Mouse (Mus musculus) left cerebral cortex, postnatal 25 days (tissue): ENCODE results near the gene Gcsh. TPM values are rescaled to one million over a fixed set of nuclear protein-coding genes. Genes with fewer than 3 reads are reported as not detected.

ENCODE experiments used
- DNase-seq, 2 experiments: peaks; one replicate each; pipeline ENCODE4 v3.0.0; 2022; ENCODE audit warnings: low spot score in 2 of 2, mixed read lengths in 1 of 2
- intact Hi-C: fragments of 180-260 bp; cut with DNase I; formaldehyde crosslinking; loops from one replicate; pipeline ENCODE4 v1.15.1; 2025
- total RNA-seq, 2 experiments: library from RNA; stranded (reverse); gene quantifications; 2 replicates each; pipeline ENCODE4 v1.2.3; 2021

The Gcsh gene
- 10 to 100 TPM; 35.3 to 39.1 TPM for total RNA-seq

DNA sequence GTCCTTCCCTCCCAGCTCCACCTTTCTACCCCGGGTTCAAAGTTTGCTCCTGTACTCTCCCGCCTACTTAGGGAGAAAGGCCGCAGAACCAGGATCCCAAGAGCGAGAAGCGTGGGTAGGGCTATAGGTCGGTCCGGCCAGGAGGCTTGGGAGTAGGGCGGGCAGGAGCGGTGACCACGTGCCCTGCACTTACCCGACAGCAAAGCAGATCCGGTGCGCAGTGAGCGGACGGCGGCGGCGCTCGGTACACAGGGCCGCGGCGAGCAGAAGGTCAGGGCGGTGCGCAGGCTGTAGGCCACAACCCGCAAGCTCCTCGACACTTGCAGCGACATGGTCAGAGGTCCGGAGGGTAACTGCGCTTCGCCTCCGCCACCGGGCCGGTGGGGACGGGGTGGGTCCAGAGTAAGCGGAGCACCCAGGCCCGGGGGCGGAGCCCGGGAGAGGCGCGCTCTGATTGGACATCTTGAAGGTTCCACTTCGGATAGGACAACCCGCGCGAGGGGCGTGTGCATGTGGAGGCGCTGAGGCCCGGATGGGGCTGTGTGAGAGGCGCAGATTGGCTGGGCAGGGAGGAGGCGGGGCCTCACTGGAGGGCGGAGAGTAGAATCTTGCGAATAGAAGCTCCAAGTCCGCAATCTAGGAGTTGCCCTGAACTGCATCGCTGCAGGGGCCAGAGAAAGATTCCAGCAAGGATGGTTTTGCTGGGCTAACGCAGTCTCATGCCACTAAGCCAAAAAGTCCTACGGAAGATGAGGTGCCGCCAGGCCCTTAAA is at the start of gene Gcsh:
Gene Gcsh, minus strand, starts transcription at position 443 of the 773 bp plus-strand sequence.
- intact Hi-C loops = loop anchor here (1.0 to 5.0 kb wide), 2 partner anchors 14 to 71 kb away; partner anchors contain the start of genes Cenpn and Cmc2
- DNase-seq = peak; percentile 96 to 99

DNA sequence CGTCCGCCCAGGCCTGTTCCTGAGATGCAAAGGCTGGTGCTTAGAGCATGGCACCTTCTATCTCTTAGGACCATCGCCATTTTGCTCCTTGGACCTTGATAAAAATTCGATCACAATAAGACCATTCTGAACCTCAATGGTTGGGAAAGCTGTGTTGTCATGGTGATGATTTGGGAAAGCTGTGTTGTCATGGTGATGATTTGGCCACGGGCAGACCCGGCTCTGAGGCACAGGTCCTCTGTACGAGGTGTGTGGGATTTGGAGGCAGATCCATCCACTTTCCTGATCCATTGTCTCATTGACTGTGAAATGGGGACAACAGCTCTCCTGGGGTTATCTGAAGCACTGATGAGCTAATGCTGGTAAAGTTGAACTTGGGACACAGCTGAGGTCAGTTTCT is 46.5 kb upstream of the Gcsh start:
- DNase-seq = no peak
- intact Hi-C loops = no loop called here

DNA sequence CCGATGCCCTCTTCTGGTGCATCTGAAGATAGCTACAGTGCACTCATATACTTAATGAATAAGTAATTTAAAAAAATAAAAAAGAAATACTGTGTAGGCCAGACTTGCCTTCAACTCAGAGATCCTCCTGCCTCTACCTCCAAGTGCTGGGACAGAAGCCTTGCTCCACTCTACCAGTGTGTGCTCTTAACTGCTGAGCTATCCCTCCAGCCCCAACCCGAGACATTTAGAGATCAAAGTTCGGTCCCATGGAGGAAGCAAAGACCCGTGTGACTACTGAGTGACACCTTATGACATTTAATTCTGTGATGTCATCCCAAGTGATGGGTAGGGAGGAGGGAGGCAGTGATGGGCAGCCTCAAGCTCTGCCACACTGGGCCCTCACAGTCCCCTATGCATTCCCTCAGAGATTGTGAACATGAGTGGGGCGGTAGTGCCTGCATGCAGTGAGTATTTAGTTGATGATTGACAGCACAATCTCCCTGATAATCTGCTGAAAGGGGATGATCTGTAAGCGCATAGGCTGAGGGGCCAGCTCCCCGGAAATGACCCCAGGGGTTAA is 44.1 kb upstream of the Gcsh start:
- no peak for DNase-seq
- intact Hi-C loops = no loop called here

DNA sequence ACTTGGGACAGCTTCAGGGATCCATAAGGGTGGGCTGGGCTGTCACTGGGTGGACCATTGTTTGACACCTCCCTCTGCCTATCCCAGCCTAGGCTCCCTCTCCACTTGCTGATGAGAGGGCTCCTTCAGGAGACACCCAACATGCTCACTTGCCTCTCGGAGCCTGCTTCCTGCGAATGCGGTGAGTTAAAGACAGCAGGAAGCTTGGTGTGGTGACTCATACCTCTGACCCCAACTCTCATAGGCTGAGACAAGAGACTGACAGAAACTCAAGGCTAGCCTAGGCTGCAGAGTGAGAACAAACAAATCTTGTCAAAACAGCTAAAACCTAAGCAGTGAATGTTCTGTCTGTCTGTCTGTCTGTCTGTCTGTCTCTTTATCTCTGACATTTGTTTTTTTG is 40.1 kb upstream of the Gcsh start:
- DNase-seq = no peak
- intact Hi-C loops = no loop called here

DNA sequence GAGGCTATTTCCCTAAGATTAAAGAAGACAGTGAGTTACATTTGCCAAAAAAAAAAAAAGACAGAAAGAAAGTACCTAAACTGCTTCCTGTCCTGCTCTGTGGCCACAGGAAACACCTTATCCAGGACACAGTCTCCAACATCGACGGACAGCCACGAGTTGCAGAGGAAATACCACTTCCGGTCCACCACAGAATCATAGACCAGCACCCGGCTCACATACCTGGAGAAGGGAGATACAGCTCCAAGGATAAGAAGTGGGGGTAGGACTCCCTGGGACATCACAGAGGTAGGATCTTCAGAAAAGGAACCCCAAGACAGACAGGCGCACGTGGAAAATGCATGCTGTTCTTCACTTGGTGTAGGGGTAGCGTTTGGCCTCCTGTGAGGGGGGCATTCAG is 39.3 kb upstream of the Gcsh start:
- intact Hi-C loops = no loop called here

DNA sequence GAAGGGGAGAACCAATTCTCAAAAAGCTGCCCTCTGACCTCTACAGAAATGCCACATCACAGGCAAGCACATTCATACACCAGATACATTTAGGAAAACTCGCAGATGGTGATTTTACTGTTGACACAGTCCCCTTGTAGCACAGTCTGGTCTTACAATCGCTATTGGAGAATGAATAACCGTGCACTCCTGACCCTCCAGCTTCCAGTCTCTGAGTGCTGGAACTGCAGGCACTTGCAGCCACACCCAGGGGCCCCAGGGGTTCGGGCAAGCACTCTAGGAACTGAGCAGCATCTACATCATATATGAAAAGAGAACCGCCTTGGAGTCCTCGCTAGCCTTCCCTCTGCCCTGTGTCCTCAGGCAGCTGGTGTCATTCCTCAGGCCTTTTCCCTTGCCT is 38.1 kb upstream of the Gcsh start:
- no peak for DNase-seq
- intact Hi-C loops = no loop called here

More for the DNA sequence above, 39.3 kb upstream of the Gcsh start:
- DNase-seq = no peak

DNA sequence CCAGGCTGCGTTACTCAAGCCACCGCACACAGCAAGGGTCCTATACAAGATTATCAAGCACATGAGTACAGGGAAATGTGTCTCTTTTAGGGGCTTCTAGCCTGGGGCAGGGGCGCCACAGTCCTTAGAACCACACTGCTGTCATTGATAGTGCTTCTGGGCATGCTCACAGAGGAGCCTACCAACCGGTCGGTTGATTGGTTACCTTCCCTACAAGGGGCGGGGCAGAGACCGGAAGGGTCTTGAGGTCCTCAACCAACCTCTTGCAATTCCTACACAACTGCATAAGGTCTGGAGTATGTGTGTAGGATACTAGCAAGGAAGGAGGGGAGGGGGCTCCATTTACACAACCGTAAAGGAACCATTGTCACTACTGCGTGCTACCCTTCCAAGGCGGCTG is 35.3 kb upstream of the Gcsh start:
- intact Hi-C loops = no loop called here
- no peak for DNase-seq

DNA sequence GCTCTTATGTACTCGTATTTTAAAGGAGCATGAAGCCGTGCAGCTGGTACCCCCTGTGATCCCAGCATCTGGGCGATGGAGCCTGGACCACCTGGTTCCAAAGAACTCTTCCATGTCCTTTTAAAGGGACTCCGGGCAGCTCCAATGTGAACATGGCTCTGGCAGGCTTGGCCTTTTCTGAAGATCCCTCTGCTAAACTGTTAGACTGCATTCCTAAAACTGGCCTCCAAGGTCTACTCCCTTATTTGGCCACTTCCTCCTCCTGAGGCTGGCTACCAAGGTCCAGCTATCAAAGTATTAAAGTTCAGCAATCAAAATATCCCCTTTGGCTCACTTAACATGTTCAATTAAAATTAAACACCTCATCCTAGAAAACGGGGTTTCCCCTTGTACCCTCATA is 34.3 kb upstream of the Gcsh start:
- intact Hi-C loops = no loop called here
- no peak for DNase-seq

DNA sequence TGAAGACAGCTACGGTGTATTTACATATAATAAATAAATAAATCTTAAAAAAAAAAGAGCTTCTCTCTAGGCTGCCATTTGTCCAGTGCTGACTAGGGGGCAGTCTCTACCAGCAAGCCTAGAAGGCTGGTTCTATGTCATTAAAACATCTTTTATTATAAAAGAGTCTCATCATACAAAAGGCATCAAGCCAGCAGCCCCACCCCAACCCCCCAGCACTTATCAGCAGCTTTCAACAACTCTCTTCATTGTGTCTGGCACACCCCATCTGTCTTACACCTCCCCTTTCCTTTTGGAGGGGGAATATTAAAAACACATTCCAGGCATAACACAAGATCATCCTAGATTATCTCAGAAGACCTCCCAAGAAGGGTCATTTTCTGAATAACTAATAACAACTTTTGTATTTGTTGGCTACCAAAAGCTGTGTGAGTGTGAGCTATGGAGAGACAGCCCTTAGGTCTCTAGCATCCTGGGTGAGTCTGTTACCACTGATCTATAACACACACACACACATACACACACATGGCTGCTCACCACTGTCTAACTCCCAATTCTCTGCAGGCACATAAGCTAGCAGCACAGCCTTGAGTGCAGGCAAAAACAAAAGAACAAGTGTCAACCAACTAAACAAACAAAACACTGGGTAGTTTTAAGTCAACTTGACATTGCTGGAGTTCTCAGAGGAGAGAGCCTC is 29.1 kb upstream of the Gcsh start:
- intact Hi-C loops = no loop called here
- DNase-seq = no peak

DNA sequence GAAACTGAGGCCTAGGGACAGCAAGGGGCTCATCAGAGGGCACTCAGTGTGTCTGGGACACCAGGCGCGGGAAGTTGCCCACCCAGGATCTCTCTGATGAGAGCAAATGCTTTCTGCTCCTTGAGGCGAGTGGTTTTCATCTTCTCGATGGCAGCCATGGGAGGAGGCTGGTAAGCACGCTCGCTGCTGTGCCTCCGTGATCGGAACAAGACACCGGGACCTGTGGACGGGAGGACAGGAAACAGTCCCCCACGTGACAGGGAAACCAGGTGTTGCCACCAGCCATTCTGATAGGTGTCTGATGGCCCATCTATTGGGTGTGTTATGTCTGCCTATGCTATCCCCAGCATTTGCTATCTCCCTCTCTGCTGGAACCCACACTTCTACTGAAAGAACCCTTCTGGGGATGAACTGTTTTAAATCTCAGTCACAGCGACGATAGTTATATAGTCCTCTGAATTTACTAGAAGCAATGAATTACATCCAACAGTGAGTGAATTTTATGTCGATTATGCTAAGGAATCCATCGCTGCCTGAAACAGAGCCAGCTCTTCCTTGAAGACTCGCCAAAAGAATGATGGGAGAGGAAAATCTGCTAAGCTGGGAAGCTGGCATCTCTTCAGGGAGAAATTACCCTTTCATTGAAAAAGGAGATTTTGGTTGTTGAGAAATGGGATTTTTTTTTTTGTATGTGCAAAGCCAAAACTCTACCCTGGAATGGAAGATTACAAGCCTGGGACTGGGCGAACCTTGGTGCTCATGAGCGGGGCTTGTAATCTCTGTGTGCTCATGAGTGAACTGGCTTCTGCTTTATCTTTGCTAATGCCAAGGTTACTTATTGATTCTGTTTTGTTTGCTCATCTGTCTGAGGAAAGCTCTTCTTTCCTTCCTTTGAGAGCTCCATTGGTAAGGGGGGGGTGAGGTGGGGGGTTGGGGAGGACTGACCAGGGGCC is 26.3 kb upstream of the Gcsh start:
- intact Hi-C loops = no loop called here
- DNase-seq = peak; percentile 34 to 84

DNA sequence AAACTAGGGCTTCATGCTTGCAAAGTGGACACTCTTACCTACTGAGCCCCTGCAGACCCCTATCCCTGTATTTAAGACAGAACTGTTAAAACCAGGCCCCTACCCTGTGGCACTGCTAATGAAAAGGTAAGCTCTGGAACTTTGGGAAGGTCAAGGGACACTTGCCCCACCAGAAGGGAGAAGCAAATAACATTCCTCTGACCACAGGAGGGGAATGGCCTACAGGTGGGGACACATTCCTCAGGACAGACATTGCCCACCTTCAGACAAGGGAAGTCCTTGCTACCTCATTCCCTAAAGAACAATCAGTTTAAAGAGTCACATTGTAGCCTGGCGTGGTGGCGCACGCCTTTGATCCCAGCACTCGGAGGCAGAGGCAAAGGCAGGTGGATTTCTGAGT is 24.6 kb upstream of the Gcsh start:
- no peak for DNase-seq
- intact Hi-C loops = no loop called here

DNA sequence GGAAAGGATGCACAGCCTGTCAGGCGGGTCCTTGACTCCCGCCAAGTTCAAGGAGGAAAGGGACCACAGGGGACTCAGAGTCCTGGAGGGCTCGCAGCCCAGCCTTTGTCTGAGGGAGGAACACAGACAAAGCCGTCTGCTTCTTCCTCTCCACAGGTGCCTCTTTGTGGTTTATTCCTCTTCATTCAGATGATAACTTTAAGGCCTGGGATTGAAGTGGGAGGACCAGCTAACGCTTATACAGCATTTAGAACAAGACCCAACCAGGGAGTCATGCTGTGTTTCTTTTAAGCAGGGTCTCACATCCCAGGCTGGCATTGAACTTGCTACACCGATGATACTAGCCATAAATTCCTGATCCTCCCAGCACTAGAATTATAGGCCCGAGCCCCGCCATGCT is 23.7 kb upstream of the Gcsh start:
- DNase-seq = no peak
- intact Hi-C loops = no loop called here

DNA sequence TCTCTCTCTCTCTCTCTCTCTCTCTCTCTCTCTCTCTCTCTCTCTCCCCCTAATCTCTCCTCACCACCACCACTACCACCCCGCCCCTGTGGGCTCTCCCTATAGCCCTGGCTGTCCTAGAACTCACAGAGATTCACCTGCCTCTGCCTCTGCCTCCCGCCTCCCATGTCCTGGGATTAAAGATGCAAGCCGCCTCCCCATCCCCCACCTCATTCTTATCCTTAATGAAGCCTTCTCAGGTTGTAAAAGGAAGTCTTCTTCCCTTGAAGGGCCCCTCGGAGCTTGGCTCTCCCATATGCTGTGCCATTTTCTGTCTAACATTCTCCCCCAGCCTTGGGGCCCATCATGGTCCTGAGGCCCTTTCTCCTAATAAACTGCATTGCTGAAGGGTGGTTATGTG is 22.3 kb upstream of the Gcsh start:
- intact Hi-C loops = no loop called here
- DNase-seq = no peak

DNA sequence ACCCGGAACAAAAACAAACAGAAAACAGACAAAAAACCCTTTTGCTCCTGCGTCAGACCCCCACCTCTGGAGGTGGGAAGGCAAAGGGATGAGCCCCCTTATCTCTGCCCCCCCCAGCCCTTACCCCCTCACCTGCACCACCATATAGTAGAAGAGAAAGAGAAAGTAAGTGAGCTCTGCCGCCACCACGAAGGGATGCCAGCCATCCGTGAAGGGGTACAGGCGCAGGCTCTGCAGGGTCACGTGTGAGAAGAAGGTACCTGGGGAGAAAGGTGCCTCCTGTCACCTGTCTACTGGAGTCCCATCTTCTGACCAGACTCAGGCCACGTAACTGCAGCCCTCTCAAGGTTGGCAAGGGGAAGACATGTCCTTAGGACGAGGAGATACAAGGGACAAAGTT is 18.0 kb upstream of the Gcsh start:
- intact Hi-C loops = no loop called here
- DNase-seq = no peak

DNA sequence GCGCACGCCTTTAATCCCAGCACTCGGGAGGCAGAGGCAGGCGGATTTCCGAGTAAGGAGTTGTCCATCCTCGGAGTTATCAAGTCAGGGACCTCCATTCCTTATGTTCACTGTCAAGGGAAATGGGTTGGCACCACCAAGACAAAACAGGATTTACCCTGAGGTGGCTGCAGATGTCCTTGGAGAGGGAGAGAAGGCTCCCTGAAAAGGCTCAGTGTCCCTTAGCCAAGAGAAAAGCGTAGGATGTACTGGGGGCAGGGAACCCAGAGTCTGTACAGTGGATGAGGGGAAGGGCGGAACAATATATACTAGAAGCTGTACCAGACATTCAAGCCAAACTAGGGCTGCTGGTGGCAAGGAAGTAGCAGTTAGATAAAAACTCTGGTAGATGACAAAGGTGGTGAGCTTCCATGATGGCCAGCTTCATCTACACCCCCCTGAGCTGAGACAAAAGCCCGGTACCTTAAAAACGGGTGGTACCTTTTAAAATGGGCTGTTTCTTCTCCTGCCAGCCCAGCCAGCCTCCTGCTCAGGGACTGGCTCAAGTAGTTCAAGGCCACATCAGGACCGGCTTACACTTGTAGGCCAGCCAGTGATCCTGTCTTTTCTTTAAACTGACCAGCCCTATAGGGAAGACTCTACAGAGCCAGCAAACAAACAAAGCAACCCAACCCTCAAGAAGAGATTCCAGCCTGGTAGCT is 829 bp upstream of the Gcsh start:
- intact Hi-C loops = loop anchor here (5.0 kb wide), 1 partner anchor 72 kb away; the partner anchor contains the start of genes Cenpn and Cmc2

DNA sequence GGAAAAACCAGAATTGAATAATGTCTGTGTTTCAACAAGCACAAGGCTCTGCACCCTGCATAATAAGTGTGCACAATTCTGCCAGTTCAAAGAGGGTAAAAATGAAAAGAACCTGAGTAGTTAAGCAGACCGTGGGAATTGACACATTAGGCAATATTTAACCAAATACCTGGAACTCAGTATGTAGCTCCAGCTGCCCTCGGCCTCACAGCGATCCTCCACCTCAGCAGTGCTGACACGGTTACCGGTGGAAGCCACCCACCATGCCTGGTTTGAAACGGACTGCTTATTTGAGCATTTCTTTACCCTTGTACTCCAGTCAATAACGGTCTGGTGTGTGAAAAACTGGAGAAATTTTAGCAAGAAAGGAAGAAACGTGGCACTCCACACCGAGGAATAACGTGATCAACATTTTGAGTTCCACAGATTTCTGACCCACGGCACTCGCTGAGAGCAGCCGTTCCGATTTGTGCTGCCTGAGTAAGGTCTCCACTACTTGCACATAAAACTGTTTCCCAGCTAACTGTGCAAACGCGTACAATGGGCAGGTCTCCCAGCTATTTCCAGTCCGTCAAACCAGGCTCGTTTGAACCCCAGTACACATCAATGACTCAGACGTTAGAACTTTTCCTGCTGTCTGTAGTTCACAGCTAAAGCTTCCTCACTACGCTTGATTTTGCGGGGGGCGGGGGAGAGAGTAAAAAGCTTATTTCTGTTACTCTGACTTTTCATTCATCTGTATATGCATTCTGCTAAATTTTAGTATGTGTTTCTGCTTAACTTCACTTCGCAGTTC is 963 bp downstream of the Gcsh start:
- intact Hi-C loops = loop anchor here (5.0 kb wide), 1 partner anchor 70 kb away; the partner anchor contains the start of genes Cenpn and Cmc2
- DNase-seq = peak; percentile 18 to 33

More for the DNA sequence above, 829 bp upstream of the Gcsh start:
- DNase-seq = no peak

DNA sequence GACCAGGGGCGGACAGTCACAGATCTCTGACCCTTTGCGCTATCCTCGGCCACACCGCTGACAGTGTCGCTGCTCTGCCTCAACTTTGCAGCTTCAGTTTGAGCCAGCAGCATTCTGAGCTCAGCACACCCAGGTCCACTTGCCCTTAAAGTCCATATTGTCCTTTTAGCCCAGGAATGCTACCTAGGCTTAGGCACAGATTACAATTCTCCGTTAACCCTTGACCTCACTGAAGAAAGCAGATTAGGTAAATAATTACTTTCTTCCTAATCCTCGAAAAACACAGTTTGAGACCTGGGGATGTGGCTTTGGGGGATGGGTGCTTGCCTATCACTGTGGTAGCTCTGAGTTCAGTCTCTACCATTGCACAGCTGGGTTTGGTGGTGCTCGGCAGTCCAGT is 2.1 kb downstream of the Gcsh start:
- DNase-seq = no peak
- intact Hi-C loops = loop anchor here (5.0 kb wide), 1 partner anchor 69 kb away; the partner anchor contains the start of genes Cenpn and Cmc2

DNA sequence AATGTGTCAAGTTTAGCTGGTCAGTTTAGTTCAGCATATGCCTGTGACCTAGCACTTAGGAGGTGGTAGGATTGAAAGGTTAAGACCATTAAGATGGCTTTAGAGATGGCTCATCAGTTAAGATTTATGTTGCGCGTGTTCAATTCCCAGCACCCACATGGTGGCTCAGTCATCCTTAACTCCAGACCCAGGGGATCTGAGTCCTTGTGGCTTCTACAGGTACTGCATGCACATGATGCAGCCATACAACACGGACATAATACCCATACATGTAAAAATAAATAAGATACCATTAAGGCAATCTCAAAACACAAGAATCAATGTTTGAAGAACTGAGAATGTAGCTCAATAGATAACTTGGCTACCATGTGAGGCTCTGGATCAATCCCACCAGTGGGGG is 3.5 kb downstream of the Gcsh start:
- no peak for DNase-seq

More for the DNA sequence above, 3.5 kb downstream of the Gcsh start:
- intact Hi-C loops = loop anchor here (5.0 to 10.0 kb wide), 2 partner anchors 68 to 485 kb away; partner anchors contain the start of genes Cenpn and Cmc2
